Mouse (Mus musculus): ENCODE results near the gene Aph1a. TPM values are rescaled to one million over a fixed set of nuclear protein-coding genes. Genes with fewer than 3 reads are reported as not detected.
"Not testable (repeated sequence)": the region's sequence is repeated elsewhere in the genome, so short reads cannot be mapped to it uniquely, and the experiment has no call there.

Gene Aph1a
- polyA plus RNA-seq, 1 experiment from 2014 or later: 33.9 TPM

GRCm38 (mm10) chr3:95902643-95903042 lies 8.9 kb downstream of the Aph1a start:
- Histone ChIP-seq H3K9ac (peak overlapping the region; percentile 80), H3K4me3 (peak overlapping the region; percentile 51), H3K4me1 (peaks cover 58% of the 10 kb centered on the region), H3K27ac (replicated peaks) (peak overlapping the region; percentile 76), H3K27me3 (replicated peaks) (peaks cover 7% of the 10 kb centered on the region), H3K36me3 (peaks cover 12% of the 10 kb centered on the region), H3K9me3 (no peaks in the 10 kb centered on the region), H3K4me2 (peak overlapping the region; percentile 80)
- WGBS: 28% methylated on average over 6 of the region's 6 CpGs
- ATAC-seq (ENCODE audit: extremely low read depth, insufficient number of reproducible peaks, low FRiP score, low TSS enrichment): no peak

DNA sequence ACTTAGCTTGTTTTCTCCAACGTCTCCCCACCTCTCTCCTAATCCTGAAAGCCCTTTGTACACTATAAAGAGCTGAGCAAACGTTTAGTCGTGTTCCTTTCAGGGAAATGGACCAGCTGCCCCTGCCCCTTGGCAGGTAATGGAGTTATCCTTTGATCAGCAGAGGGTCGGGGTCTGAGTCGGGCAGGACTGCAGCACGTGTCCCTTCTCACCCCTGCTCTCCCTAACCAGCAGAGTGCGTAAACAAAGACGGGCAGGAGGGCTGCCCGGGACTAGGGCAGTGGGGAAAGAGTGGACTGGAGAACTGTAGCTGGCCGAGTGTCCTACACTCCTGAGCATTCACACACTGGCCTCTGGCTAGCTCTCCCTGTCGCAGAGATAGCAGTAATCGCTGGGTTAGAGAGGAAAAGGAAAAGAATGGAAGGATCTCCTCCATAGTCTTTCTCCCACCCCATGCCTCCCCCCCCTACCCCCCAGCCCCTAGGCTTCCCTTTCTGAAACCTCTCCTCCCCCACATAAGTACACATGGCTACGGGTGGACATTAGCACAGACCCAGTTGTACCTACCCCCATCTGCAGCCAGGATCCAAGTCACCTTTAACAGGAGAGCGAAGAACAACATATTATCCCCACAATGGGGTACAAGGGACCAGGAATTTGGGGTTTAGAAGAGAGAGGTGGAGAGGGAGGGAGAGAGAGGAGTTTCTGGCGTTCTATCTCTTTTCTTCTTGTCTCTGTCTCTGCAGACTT lies 10.2 kb downstream of the Aph1a start:
- H3K4me3 ChIP-seq: peak overlapping the region; percentile 51
- peaks cover 12% of the 10 kb centered on the region for H3K27me3 ChIP-seq (replicated peaks)
- H3K36me3 ChIP-seq: no peaks in the 10 kb centered on the region; the same call in 1 of the 2 replicates
- peak overlapping the region; percentile 80 for H3K4me2 ChIP-seq
- H3K4me1 ChIP-seq: peaks cover 58% of the 10 kb centered on the region
- peak overlapping the region; percentile 80 for H3K9ac ChIP-seq
- H3K9me3 ChIP-seq: no peaks in the 10 kb centered on the region
- WGBS: 5% methylated on average over 15 of the region's 15 CpGs
- ATAC-seq (ENCODE audit: extremely low read depth, insufficient number of reproducible peaks, low FRiP score, low TSS enrichment): no peak
- peak overlapping the region; percentile 84 for H3K27ac ChIP-seq (replicated peaks)

DNA sequence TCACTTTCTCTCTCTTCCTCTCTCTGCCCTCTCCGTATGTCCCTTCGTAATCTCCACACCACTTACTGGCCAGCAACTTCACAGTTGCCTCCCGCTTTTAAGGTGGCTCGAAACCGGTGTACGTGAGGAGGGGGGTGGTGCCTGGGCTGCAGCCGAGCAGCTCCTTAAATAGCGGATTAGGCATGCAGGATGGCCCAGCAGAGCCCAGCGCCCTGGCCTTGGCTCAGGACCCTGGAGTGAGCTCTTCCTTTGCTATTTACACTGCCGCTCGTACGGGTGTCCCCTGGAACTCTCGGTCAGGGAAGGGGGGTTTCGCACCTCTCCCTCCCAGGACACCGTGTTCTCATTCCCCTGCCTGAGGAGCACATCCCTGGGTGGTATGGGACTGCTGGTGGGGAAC lies 10.8 kb downstream of the Aph1a start, which contains the start of gene Car14:
Gene Car14 (minus strand): TSS at position 124 of the 400 bp plus-strand sequence.
- Histone ChIP-seq H3K4me1 (peaks cover 58% of the 10 kb centered on the region), H3K4me2 (peak within 1 kb of the TSS; percentile 80), H3K27ac (replicated peaks) (peak within 1 kb of the TSS; percentile 84), H3K27me3 (replicated peaks) (peaks cover 12% of the 10 kb centered on the region), H3K9ac (peak within 1 kb of the TSS; percentile 80), H3K36me3 (no peaks in the 10 kb centered on the region), H3K4me3 (peak within 1 kb of the TSS; percentile 51), H3K9me3 (no peaks in the 10 kb centered on the region)
- WGBS: 2% methylated on average over 15 of the region's 15 CpGs
- ATAC-seq (ENCODE audit: extremely low read depth, insufficient number of reproducible peaks, low FRiP score, low TSS enrichment): no peak

DNA sequence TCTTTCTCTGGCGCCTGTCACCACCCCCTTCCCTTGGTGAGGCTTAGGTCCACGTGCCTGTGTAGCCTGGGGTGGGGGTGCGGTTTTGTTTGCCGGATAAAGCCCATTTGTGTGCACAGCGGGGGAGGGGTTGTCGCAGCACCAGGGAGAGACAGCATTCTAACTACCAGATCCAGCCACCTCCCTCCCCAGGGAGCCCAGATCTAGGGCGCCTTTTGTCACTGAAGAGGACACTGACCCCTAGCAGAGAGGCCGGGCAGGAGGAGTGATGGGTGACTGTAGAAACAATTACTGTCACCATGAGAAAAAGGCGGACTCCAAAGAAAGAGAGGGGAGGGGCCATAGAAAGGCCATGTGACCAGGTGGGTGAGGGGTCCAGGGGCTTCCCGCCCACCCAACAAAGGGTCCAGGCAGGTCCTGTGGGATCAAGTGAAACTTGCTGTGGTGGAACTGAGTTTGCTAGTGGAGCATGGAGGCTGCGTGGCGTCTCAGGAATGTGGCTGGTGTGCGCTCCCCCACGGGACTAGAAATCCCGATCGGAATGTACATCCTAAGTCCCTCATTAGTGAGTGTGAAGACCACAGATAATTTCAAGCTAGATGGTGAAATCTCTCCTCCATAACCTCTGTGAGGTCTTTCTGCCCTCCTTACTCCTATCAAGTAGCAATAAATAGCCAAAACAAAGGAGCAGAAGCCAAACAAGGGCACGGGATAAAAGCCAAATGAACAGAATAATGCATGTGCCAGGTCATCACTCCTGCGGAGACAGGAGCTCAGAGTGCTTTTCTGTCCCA lies 11.6 kb downstream of the Aph1a start:
- under 1% methylated on average over 18 of the region's 18 CpGs for WGBS
- H3K27ac ChIP-seq (replicated peaks): peak overlapping the region; percentile 84
- peaks cover 12% of the 10 kb centered on the region for H3K27me3 ChIP-seq (replicated peaks)
- peak overlapping the region; percentile 80 for H3K4me2 ChIP-seq
- H3K4me3 ChIP-seq: peak overlapping the region; percentile 51
- H3K36me3 ChIP-seq: no peaks in the 10 kb centered on the region
- H3K9ac ChIP-seq: peak overlapping the region; percentile 80
- ATAC-seq (ENCODE audit: extremely low read depth, insufficient number of reproducible peaks, low FRiP score, low TSS enrichment): no peak
- H3K4me1 ChIP-seq: peaks cover 58% of the 10 kb centered on the region
- H3K9me3 ChIP-seq: no peaks in the 10 kb centered on the region

- peak overlapping the region; percentile 80 for H3K9ac ChIP-seq
- H3K4me2 ChIP-seq: peak overlapping the region; percentile 80
- peak overlapping the region; percentile 51 for H3K4me3 ChIP-seq
- H3K27ac ChIP-seq (replicated peaks): 0 out of 2 replicates have a peak overlapping the region, but pooled peaks have one; percentile 84
- H3K36me3 ChIP-seq: no peaks in the 10 kb centered on the region
- H3K4me1 ChIP-seq: peaks cover 58% of the 10 kb centered on the region
- peaks cover 12% of the 10 kb centered on the region for H3K27me3 ChIP-seq (replicated peaks)
- no peaks in the 10 kb centered on the region for H3K9me3 ChIP-seq
- under 1% methylated on average over 12 of the region's 12 CpGs for WGBS
- ATAC-seq (ENCODE audit: extremely low read depth, insufficient number of reproducible peaks, low FRiP score, low TSS enrichment): no peak
Observed at GRCm38 (mm10) chr3:95905940-95906492, 12.2 kb downstream of the Aph1a start.

- Histone ChIP-seq H3K27me3 (replicated peaks) (peaks cover 12% of the 10 kb centered on the region), H3K4me1 (peaks cover 53% of the 10 kb centered on the region), H3K9me3 (no peaks in the 10 kb centered on the region), H3K36me3 (no peaks in the 10 kb centered on the region), H3K4me3 (peak overlapping the region; percentile 51), H3K27ac (replicated peaks) (no peak overlapping the region), H3K4me2 (peak overlapping the region; percentile 80), H3K9ac (peak overlapping the region; percentile 66)
- WGBS: under 1% methylated on average over 12 of the region's 12 CpGs
- no peak for ATAC-seq (ENCODE audit: extremely low read depth, insufficient number of reproducible peaks, low FRiP score, low TSS enrichment)
Observed at GRCm38 (mm10) chr3:95906860-95907259, 13.1 kb downstream of the Aph1a start.

DNA sequence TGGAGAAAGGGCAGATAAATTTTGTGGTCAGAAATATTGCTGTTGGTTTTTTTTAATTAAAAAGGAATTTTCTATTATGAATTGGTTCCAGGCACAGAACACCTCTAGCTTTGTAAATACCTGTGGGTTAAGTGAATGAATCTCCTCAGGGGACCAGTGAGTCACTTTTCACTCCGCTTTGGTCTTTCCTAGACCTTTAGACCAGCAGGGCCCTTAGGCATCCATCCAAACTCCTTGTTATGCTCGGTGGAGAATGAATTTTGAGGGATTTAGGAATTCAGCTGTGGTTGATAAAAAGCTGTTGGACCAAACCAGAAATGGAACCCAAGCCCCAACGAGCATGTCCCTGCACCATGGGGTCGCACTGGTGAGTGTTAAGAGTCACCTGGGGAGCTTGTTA lies 13.8 kb downstream of the Aph1a start:
- no peak for ATAC-seq (ENCODE audit: extremely low read depth, insufficient number of reproducible peaks, low FRiP score, low TSS enrichment)
- Histone ChIP-seq H3K4me3 (no peak overlapping the region), H3K27ac (replicated peaks) (no peak overlapping the region), H3K27me3 (replicated peaks) (peaks cover 12% of the 10 kb centered on the region), H3K9ac (no peak overlapping the region), H3K4me1 (peaks cover 45% of the 10 kb centered on the region), H3K36me3 (no peaks in the 10 kb centered on the region), H3K9me3 (no peaks in the 10 kb centered on the region), H3K4me2 (no peak overlapping the region)
- WGBS: 50% methylated on average over 4 of the region's 4 CpGs

DNA sequence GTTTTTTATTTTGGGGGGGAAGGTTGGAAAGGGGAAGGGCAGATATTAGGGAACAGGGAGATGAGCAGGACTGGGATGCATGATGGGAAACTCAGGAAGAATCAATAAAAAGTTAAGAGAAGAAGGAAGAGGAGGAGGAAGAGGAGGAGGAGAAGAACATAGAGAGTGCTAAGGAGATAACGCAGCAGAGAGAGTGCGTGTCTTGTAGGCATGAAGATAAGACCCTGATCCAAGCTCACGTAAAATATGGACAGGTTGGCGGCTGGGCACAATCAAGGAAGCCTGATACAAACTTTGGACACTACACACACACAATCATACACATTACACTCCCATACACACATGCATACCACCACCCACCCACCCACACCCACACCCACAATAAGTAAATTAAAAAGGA lies 20.9 kb downstream of the Aph1a start:
- Histone ChIP-seq H3K4me2 (no peak overlapping the region), H3K4me3 (no peak overlapping the region), H3K36me3 (no peaks in the 10 kb centered on the region), H3K4me1 (no peaks in the 10 kb centered on the region), H3K27ac (replicated peaks) (no peak overlapping the region), H3K9me3 (no peaks in the 10 kb centered on the region), H3K27me3 (replicated peaks) (no peaks in the 10 kb centered on the region), H3K9ac (no peak overlapping the region)
- WGBS: 62% methylated on average over 4 of the region's 4 CpGs
- no peak for ATAC-seq (ENCODE audit: extremely low read depth, insufficient number of reproducible peaks, low FRiP score, low TSS enrichment)

DNA sequence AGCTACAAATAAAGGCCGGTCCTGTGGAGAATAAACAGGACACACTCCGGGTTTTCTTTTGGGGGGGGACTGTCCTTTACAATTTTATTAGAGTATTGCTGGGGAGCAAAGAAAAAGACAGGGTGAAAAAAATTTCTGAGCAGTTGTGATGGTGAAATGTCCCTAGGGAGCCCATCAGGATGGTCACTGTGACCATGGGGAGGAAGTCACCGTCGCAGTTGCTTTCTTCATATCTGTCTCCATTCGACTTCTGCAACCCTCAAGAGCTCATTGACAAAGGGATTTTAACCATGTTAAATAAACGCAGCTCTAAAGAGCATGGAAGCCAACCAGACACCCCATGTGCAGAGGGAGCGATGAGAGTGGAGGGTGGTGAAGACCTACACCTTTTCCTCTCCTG lies 23.0 kb downstream of the Aph1a start:
- Histone ChIP-seq H3K9ac (no peak overlapping the region), H3K27me3 (replicated peaks) (no peaks in the 10 kb centered on the region), H3K4me1 (0 out of 2 replicates have a peak, but pooled peaks cover 9% of the 10 kb centered on the region), H3K27ac (replicated peaks) (no peak overlapping the region), H3K4me2 (no peak overlapping the region), H3K4me3 (no peak overlapping the region), H3K36me3 (no peaks in the 10 kb centered on the region), H3K9me3 (no peaks in the 10 kb centered on the region)
- 61% methylated on average over 7 of the region's 7 CpGs for WGBS
- ATAC-seq (ENCODE audit: extremely low read depth, insufficient number of reproducible peaks, low FRiP score, low TSS enrichment): no peak

GRCm38 (mm10) chr3:95920532-95920931 lies 26.8 kb downstream of the Aph1a start:
- not testable (repeated sequence) for H3K27ac ChIP-seq (replicated peaks); H3K9ac ChIP-seq; H3K9me3 ChIP-seq; H3K4me3 ChIP-seq; H3K36me3 ChIP-seq; H3K4me2 ChIP-seq; H3K27me3 ChIP-seq (replicated peaks); H3K4me1 ChIP-seq; ATAC-seq (ENCODE audit: extremely low read depth, insufficient number of reproducible peaks, low FRiP score, low TSS enrichment)
- 51% methylated on average over 2 of the region's 2 CpGs for whole genome bisulfite sequencing

GRCm38 (mm10) chr3:95923429-95923828 lies 29.7 kb downstream of the Aph1a start:
- H3K4me2 ChIP-seq; H3K36me3 ChIP-seq; H3K9me3 ChIP-seq; H3K27ac ChIP-seq (replicated peaks); H3K9ac ChIP-seq; H3K27me3 ChIP-seq (replicated peaks); ATAC-seq (ENCODE audit: extremely low read depth, insufficient number of reproducible peaks, low FRiP score, low TSS enrichment); H3K4me3 ChIP-seq: not testable (repeated sequence)
- 80% methylated on average over 7 of the region's 7 CpGs for WGBS
- peaks cover 14% of the 10 kb centered on the region for H3K4me1 ChIP-seq
